Mouse (Mus musculus): ENCODE results near the gene Clta.

Clta gene

DNA sequence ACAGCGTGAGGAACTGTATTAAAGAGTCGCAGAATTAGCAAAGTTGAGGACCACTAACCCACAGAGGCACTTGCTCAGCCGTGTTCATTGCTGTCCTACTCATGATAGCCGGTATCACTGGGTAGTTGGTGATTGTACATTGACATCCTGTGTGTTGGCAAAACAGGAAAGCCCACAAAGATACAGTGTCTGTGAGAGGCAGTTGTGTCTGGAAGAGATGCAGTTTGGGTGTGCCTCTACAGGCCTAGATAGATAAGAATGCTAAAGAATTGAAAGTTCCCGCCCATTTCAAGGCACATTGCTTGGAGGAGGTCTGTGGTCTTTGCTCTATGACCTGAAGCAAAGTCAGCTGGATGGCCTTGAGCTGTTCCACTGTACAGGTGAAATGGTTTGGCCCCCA lies at the start of gene Clta:
Clta (plus strand) TSS at position 327 of the 400 bp plus-strand sequence.
- peak; percentile 71 for DNase-seq

DNA sequence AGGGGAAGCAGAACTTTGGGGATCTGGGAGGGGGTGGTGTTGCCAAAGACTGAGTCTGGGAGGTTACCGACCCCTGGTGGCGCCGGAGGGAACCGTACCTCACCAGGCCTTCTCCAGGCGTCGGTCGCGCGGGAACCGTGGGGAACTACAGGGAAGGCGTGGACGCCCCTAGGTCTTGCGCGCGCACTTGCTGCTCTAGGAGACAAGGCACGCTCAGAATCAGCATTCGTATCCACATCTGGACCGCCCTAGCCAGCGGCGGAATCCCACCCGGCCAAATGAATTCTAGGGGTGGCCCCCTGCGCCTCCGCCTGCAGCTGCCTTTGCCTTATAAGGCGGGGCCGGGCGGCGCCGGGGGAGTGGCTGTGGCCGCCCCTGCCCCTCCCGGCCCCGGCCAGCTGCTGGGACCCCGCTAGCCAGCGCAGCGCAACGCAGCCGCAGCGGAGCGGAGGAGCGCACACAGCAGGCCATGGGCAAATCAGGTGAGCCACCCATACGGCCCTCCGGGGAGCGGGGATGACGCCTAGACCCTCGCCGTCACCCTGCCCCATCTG lies 46.9 kb upstream of the Clta start, which contains the start of gene Glipr2:
Glipr2 (plus strand) TSS at position 110 of the 554 bp plus-strand sequence.
- peak; percentile 86 for DNase-seq

DNA sequence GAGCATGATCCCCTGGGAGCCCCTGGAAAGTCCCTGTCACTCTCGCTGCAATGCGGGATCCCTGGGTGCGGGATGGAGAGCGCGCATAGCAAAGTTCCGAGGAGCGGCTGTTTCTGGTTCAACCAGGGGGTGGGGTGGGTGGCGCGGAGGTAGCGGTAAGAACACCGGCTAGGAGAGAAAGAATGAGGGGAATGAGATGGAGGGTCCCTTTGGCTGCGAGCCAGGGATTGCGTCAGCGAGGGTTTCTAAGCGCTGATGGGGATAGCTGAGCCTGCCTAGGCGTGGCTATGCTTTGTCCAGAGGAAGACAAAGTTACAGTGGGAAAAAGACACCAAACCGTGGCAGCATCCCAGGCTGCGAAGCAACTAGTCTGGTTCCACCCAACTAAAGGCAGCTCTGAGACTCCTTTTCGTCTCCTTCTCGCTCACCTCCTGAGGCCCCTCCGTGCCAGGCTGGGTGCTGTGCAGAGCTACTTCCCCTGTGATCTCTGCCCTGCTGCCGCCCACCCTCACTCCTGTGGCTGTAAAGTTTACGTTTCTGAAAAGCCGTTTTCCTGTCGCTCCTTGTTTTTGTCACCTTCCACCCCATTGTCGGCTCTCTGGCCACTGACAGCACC lies 46.3 kb upstream of the Clta start:
- peak; percentile 70 for DNase-seq

GRCm38 (mm10) chr4:43959523-43960179 lies 44.6 kb upstream of the Clta start:
- peak; percentile 44 for DNase-seq

GRCm38 (mm10) chr4:43960207-43960606 lies 44.0 kb upstream of the Clta start:
- peak; percentile 67 for DNase-seq

DNA sequence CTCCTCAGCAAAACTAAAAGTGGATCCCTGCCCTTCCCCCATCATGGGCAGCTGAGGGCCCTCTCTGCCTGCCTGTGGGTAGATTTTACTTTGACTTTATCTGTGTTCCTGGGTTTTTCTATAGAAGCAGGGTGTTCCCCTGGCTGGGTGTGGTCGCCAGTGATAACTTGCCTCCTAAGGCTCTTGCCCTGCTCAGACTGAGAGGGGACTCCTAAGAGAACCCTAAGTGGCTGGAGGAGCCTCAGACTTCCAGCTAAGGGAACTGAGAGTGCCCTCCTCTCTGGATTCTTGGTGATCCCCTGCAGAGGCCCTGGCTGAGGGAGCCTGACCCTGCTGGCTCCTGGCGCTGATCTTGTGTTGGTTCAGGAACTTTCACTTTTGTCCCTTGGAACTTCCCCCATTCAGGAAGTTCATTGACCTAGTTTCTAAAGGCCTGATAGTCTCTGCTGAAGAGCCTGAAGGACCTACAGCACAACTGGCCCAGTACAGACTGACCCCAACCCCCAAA lies 39.9 kb upstream of the Clta start:
- DNase-seq = peak; percentile 84

DNA sequence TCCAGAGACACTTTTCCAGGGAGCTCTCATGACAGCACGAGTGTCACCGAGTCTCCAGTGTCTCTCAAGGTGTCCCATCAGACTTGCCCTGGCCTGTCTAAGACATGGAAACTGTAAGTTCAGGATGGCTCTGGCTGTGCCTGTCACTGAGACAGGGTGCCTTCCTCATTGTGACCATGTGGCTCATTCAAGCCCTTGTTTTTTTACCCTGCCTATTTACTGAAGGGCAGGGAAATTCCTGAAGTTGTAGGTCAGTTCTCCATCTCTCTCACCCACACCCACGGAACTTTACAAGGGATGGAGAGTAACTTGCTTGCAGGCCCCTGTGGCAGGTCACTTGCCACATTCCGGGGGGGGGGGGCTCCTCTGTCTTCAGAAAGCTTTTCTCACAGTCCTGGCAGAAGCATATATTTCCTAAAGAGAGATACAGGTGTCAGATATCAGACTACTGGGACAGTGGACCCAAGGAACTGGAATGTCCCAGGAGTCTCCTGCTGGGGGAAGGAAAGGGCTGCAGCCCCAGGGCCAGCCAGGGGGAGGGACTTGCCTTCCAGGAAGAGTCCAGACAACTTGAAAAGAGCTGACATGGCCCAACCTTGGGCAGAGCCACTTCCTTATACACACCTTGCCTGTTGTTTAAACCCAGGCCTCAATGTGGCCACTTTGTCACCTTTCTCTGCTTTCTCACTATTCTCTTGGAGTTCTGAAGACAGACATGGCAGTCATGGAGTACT lies 39.1 kb upstream of the Clta start:
- peak; percentile 28 for DNase-seq

DNA sequence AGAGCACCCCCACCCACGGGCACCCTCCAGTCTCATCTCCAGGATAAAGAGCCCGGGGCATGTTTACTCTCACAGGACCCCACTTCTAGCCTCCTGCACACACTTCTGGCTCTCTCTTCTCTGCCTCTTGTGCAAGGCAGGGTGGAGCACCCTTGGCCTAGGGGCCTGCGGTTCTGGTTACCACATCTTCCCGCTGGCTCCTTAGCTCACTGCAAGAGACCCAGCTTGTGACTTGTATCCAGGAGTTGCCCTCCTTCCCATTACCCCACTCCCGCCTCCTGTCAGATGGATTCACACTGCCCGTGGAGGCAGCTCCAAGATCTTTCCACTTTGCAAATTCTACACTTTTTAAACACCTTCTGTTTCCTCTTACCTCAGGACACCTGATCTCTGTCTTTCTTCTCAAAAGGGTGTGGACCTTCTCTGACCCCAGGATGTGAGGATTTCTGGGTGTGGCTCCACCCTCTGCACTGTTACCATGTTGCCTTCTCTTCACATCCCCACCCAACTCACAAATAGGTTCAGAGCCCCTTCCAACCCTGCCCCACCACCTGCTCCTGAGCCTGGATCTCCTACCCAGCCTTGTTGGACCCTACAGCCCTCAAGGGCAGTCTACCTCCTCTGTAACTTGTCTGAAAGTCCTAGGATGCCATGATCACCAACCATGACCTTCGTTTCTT lies 38.3 kb upstream of the Clta start:
- peak; percentile 41 for DNase-seq

- no peak for DNase-seq
Measured at GRCm38 (mm10) chr4:43968650-43969049, 35.6 kb upstream of the Clta start.

GRCm38 (mm10) chr4:43969373-43969772 lies 34.9 kb upstream of the Clta start:
- DNase-seq = peak; percentile 41

GRCm38 (mm10) chr4:43970393-43971330 lies 33.6 kb upstream of the Clta start:
- no peak for DNase-seq

DNA sequence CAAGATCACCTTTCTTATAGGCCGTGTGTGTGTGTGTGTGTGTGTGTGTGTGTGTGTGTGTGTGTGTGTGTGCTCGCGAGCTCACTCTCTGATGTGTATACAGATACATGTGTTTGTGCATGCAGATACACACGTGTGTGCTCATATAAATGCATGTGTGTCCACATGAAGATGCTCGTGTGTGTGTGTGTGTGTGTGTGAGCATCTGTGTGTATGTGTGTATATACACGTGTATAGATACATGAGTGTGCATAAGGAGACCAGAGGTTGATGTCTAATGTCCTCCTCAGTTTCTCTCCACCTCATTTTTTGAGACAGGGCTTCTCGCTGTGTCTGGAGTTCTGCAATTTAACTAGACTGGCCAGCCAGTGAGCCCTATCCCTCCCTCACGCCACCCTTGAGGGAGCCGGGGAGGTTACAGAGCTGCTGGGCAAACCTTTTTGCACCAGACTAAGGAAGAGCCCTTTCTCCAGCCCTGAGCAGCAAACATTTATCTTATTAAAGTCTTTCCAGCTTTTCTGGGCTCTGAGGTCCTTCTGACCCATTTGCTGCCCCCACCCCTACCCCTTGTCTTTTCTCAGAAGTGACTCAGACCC lies 32.6 kb upstream of the Clta start:
- DNase-seq = no peak

DNA sequence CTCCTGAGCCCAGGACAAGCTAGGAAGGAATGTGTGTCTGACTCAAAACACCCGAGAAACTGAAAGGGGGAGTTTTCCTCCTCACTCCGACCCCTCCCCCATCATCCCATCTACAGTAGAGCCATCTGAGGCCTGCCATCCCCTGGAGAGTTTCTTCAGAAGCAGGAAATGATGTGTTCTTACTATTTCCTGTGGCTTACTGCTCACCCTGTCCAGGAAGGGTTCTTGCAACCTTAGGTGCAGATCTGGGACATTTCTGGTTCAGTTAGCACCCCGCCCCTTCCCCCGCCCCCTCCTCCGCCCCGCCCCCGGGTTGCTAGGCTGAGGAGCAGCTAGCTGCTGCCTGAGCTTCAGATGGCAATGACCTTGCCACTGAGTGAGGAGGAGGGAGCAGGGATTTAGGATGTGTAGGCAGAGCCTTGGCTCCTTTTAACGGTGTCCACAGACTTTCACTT lies 32.1 kb upstream of the Clta start:
- peak; percentile 84 for DNase-seq

- DNase-seq = no peak
Measured at GRCm38 (mm10) chr4:43973526-43973981, 30.7 kb upstream of the Clta start.

GRCm38 (mm10) chr4:43974914-43975616 lies 29.2 kb upstream of the Clta start:
- DNase-seq = no peak

- no peak for DNase-seq
Measured at GRCm38 (mm10) chr4:43976223-43976740, 28.0 kb upstream of the Clta start.

GRCm38 (mm10) chr4:43978521-43979443 lies 25.5 kb upstream of the Clta start:
- DNase-seq = peak; percentile 39

DNA sequence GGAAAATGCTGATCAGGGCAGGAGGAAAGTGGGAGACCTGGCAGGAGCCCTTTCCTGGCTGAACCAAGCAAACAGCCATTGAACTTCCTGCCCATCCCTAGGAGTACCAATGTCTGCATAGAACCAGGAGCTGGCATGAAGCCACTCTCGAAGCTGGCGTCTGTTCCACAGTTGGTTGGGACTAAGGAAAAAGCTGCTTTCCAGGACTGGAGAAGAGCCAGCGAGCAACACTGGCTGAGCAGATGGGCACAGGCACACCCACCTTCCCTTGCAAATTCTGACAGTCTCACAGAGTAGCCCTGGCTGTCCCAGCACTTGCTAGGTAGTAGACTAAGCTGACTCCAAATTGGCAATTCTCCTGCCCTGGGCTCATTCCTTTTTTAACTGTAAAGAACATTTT lies 24.5 kb upstream of the Clta start:
- peak; percentile 2 for DNase-seq

DNA sequence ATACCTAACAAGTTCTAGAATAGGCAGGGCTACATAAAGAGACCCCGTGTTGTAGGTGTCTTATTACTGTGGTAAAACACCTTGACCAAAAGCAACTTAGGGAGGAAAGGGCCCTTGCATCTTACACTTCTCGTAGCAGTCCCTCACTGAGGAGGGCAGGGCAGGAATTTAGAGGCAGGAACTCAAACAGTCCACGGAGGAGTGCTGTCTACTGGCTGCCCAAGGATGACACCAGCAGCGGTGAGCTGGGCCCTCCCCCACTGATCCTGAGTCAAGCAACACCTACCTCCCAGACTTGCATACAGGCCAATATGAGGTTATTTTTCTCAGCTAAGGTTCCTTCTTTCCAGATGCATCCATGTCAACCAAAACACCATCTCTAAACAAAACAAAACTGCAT lies 24.0 kb upstream of the Clta start:
- DNase-seq = peak; percentile 1
